Mouse (Mus musculus): Measurements from ENCODE around the gene Fam216b. TPM values are rescaled to one million over a fixed set of nuclear protein-coding genes. Genes with fewer than 3 reads are reported as not detected.

Gene Fam216b
- polyA plus RNA-seq, 1 experiment, result 0.51 TPM

- WGBS, result 92% methylated on average over 3 of the region's 3 CpGs
- no peak for DNase-seq
- no peaks in the 10 kb centered on the region for H3K4me1 ChIP-seq (ENCODE audit: control insufficient read depth, insufficient read depth, low read length)
- H3K27ac ChIP-seq (ENCODE audit: insufficient read depth, low read length), result no peak overlapping the region
- no peaks in the 10 kb centered on the region; the same call in 1 of the 2 replicates for H3K27me3 ChIP-seq (ENCODE audit: control insufficient read depth, insufficient read depth, low read length)
- H3K4me3 ChIP-seq (replicated peaks; ENCODE audit: insufficient read depth, low read depth, low read length), result no peak overlapping the region
- TF ChIP-seq POLR2A (IDR thresholded peaks at IDR 0.05; ENCODE audit: borderline replicate concordance, insufficient read depth, low read length) (no peak), CTCF (IDR thresholded peaks at IDR 0.05; ENCODE audit: borderline replicate concordance, insufficient read depth, low read depth, low read length) (no peak)
These were observed 22.1 kb upstream of the Fam216b start for GRCm38 (mm10) chr14:78110871-78111270.

- TF ChIP-seq CTCF (IDR thresholded peaks at IDR 0.05; ENCODE audit: borderline replicate concordance, insufficient read depth, low read depth, low read length), result no peak
- no peak for TF ChIP-seq POLR2A (IDR thresholded peaks at IDR 0.05; ENCODE audit: borderline replicate concordance, insufficient read depth, low read length)
- WGBS, result 19% methylated on average over 4 of the region's 4 CpGs
- DNase-seq, result no peak
These were observed 20.6 kb upstream of the Fam216b start for GRCm38 (mm10) chr14:78109419-78109818.

GRCm38 (mm10) chr14:78108388-78108787, 19.6 kb upstream of the Fam216b start:
- H3K27ac ChIP-seq (ENCODE audit: insufficient read depth, low read length), result no peak overlapping the region
- no peak for TF ChIP-seq POLR2A (IDR thresholded peaks at IDR 0.05; ENCODE audit: borderline replicate concordance, insufficient read depth, low read length)
- TF ChIP-seq CTCF (IDR thresholded peaks at IDR 0.05; ENCODE audit: borderline replicate concordance, insufficient read depth, low read depth, low read length), result no peak

More at GRCm38 (mm10) chr14:78109419-78109818, 20.6 kb upstream of the Fam216b start:
- no peaks in the 10 kb centered on the region for H3K4me1 ChIP-seq (ENCODE audit: control insufficient read depth, insufficient read depth, low read length)
- H3K27ac ChIP-seq (ENCODE audit: insufficient read depth, low read length), result no peak overlapping the region
- no peaks in the 10 kb centered on the region; the same call in 1 of the 2 replicates for H3K27me3 ChIP-seq (ENCODE audit: control insufficient read depth, insufficient read depth, low read length)
- H3K4me3 ChIP-seq (replicated peaks; ENCODE audit: insufficient read depth, low read depth, low read length), result no peak overlapping the region

GRCm38 (mm10) chr14:78089591-78089990, 784 bp upstream of the Fam216b start:
- TF ChIP-seq CTCF (IDR thresholded peaks at IDR 0.05; ENCODE audit: borderline replicate concordance, insufficient read depth, low read depth, low read length) (no peak), POLR2A (IDR thresholded peaks at IDR 0.05; ENCODE audit: borderline replicate concordance, insufficient read depth, low read length) (no peak)
- H3K4me1 ChIP-seq (ENCODE audit: control insufficient read depth, insufficient read depth, low read length), result no peaks in the 10 kb centered on the region
- no peaks in the 10 kb centered on the region for H3K27me3 ChIP-seq (ENCODE audit: control insufficient read depth, insufficient read depth, low read length)
- DNase-seq, result peak; percentile 14 to 52
- WGBS, result 16% methylated on average over 4 of the region's 4 CpGs
- no peak overlapping the region for H3K4me3 ChIP-seq (replicated peaks; ENCODE audit: insufficient read depth, low read depth, low read length)
- H3K27ac ChIP-seq (ENCODE audit: insufficient read depth, low read length), result no peak overlapping the region

More at GRCm38 (mm10) chr14:78108388-78108787, 19.6 kb upstream of the Fam216b start:
- Histone ChIP-seq H3K4me3 (replicated peaks; ENCODE audit: insufficient read depth, low read depth, low read length) (no peak overlapping the region), H3K4me1 (ENCODE audit: control insufficient read depth, insufficient read depth, low read length) (no peaks in the 10 kb centered on the region), H3K27me3 (ENCODE audit: control insufficient read depth, insufficient read depth, low read length) (no peaks in the 10 kb centered on the region; the same call in 1 of the 2 replicates)
- DNase-seq, result no peak
- WGBS, result 72% methylated on average over 3 of the region's 3 CpGs

- DNase-seq, result no peak
- Histone ChIP-seq H3K4me1 (ENCODE audit: control insufficient read depth, insufficient read depth, low read length) (no peaks in the 10 kb centered on the region), H3K27ac (ENCODE audit: insufficient read depth, low read length) (no peak overlapping the region), H3K4me3 (replicated peaks; ENCODE audit: insufficient read depth, low read depth, low read length) (no peak overlapping the region), H3K27me3 (ENCODE audit: control insufficient read depth, insufficient read depth, low read length) (no peaks in the 10 kb centered on the region)
- 70% methylated on average over 5 of the region's 5 CpGs for WGBS
- TF ChIP-seq CTCF (IDR thresholded peaks at IDR 0.05; ENCODE audit: borderline replicate concordance, insufficient read depth, low read depth, low read length) (no peak), POLR2A (IDR thresholded peaks at IDR 0.05; ENCODE audit: borderline replicate concordance, insufficient read depth, low read length) (no peak)
These were observed 5.3 kb downstream of the Fam216b start for GRCm38 (mm10) chr14:78083465-78083864.

- H3K4me1 ChIP-seq (ENCODE audit: control insufficient read depth, insufficient read depth, low read length), result no peaks in the 10 kb centered on the region
- H3K4me3 ChIP-seq (replicated peaks; ENCODE audit: insufficient read depth, low read depth, low read length), result no peak overlapping the region
- H3K27me3 ChIP-seq (ENCODE audit: control insufficient read depth, insufficient read depth, low read length), result no peaks in the 10 kb centered on the region
- H3K27ac ChIP-seq (ENCODE audit: insufficient read depth, low read length), result no peak overlapping the region
- TF ChIP-seq POLR2A (IDR thresholded peaks at IDR 0.05; ENCODE audit: borderline replicate concordance, insufficient read depth, low read length) (no peak), CTCF (IDR thresholded peaks at IDR 0.05; ENCODE audit: borderline replicate concordance, insufficient read depth, low read depth, low read length) (no peak)
- DNase-seq, result no peak
- WGBS, result 87% methylated on average over 2 of the region's 2 CpGs
These were observed 11.3 kb downstream of the Fam216b start for GRCm38 (mm10) chr14:78077508-78077907.

GRCm38 (mm10) chr14:78065938-78066710, 22.7 kb downstream of the Fam216b start:
- 68% methylated on average over 9 of the region's 9 CpGs for WGBS
- H3K4me3 ChIP-seq (replicated peaks; ENCODE audit: insufficient read depth, low read depth, low read length), result no peak overlapping the region
- H3K27me3 ChIP-seq (ENCODE audit: control insufficient read depth, insufficient read depth, low read length), result no peaks in the 10 kb centered on the region
- no peaks in the 10 kb centered on the region for H3K4me1 ChIP-seq (ENCODE audit: control insufficient read depth, insufficient read depth, low read length)
- no peak for DNase-seq
- H3K27ac ChIP-seq (ENCODE audit: insufficient read depth, low read length), result no peak overlapping the region
- TF ChIP-seq CTCF (IDR thresholded peaks at IDR 0.05; ENCODE audit: borderline replicate concordance, insufficient read depth, low read depth, low read length) (no peak), POLR2A (IDR thresholded peaks at IDR 0.05; ENCODE audit: borderline replicate concordance, insufficient read depth, low read length) (no peak)

GRCm38 (mm10) chr14:78062484-78062883, 26.3 kb downstream of the Fam216b start:
- 53% methylated on average over 11 of the region's 11 CpGs for WGBS
- TF ChIP-seq POLR2A (IDR thresholded peaks at IDR 0.05; ENCODE audit: borderline replicate concordance, insufficient read depth, low read length) (no peak), CTCF (IDR thresholded peaks at IDR 0.05; ENCODE audit: borderline replicate concordance, insufficient read depth, low read depth, low read length) (no peak)
- H3K4me3 ChIP-seq (replicated peaks; ENCODE audit: insufficient read depth, low read depth, low read length), result no peak overlapping the region
- no peak for DNase-seq
- no peak overlapping the region for H3K27ac ChIP-seq (ENCODE audit: insufficient read depth, low read length)
- H3K27me3 ChIP-seq (ENCODE audit: control insufficient read depth, insufficient read depth, low read length), result no peaks in the 10 kb centered on the region
- no peaks in the 10 kb centered on the region for H3K4me1 ChIP-seq (ENCODE audit: control insufficient read depth, insufficient read depth, low read length)

Data from cerebellum, adult 2 months (tissue).